Mouse (Mus musculus) MEL (cell line): ENCODE measurements around the gene Txnip. TPM values are rescaled to one million over a fixed set of nuclear protein-coding genes. Genes with fewer than 3 reads are reported as not detected.

Experiments used
- DNase-seq: peaks from one replicate; pipeline ENCODE4 v3.0.0; 2011; ENCODE audit warnings: low read depth, low spot score
- H3K27ac ChIP-seq: 2 replicates; pipeline ENCODE4 v1.5.1; 2012; ENCODE audit warnings: low read depth, mild to moderate bottlenecking, control low read depth, low read length, moderate library complexity; ENCODE audit not compliant: control insufficient read depth
- H3K27me3 ChIP-seq, 2 experiments: fragments of 150-350 bp in 1 of 2; sonication (generic) in 1 of 2; 2 replicates each; pipeline ENCODE4 v1.6.1; 2012; ENCODE audit warnings: low read length in 2 of 2, mild to moderate bottlenecking in 2 of 2, improper control_type of control experiment in 1 of 2, moderate library complexity in 1 of 2; ENCODE audit not compliant: insufficient read depth in 2 of 2, control insufficient read depth in 1 of 2
- H3K36me3 ChIP-seq, 2 experiments: 2 replicates each; pipeline ENCODE4 v1.6.1; 2012 to 2014; ENCODE audit warnings: low read length in 2 of 2, improper control_type of control experiment in 1 of 2, inconsistent platforms in 1 of 2, mild to moderate bottlenecking in 1 of 2; ENCODE audit not compliant: insufficient read depth in 2 of 2, control insufficient read depth in 1 of 2
- H3K4me1 ChIP-seq, 2 experiments: fragments of 150-350 bp in 1 of 2; sonication (generic) in 1 of 2; 2 replicates each; pipeline ENCODE4 v1.6.1; 2012; ENCODE audit warnings: low read length in 2 of 2, improper control_type of control experiment in 1 of 2, mild to moderate bottlenecking in 1 of 2; ENCODE audit not compliant: insufficient read depth in 2 of 2, control insufficient read depth in 1 of 2
- H3K4me3 ChIP-seq, 2 experiments: fragments of 150-350 bp in 1 of 2; sonication (generic) in 1 of 2; 2 replicates each; pipeline ENCODE4 v1.5.1; 2012; ENCODE audit warnings: low read depth in 2 of 2, low read length in 2 of 2, mild to moderate bottlenecking in 2 of 2, moderate library complexity in 2 of 2, control low read depth in 1 of 2, improper control_type of control experiment in 1 of 2; ENCODE audit not compliant: control insufficient read depth in 1 of 2, insufficient read depth in 1 of 2
- H3K79me2 ChIP-seq: 2 replicates; pipeline ENCODE4 v1.6.1; 2012; ENCODE audit warnings: mild to moderate bottlenecking, low read length, moderate library complexity; ENCODE audit not compliant: control insufficient read depth, poor library complexity, insufficient read depth
- H3K9ac ChIP-seq: 2 replicates; pipeline ENCODE4 v1.6.1; 2012; ENCODE audit warnings: low read depth, mild to moderate bottlenecking, control low read depth, low read length, moderate library complexity; ENCODE audit not compliant: control insufficient read depth, poor library complexity, severe bottlenecking
- H3K9me3 ChIP-seq: fragments of 150-350 bp; sonication (generic); replicated peaks from 2 replicates; pipeline ENCODE4 v1.6.1; 2012; ENCODE audit warnings: mild to moderate bottlenecking, low read length, improper control_type of control experiment, moderate library complexity; ENCODE audit not compliant: insufficient read depth
- BHLHE40 ChIP-seq: IDR thresholded peaks from 2 replicates; pipeline ENCODE4 v1.6.1; 2012; ENCODE audit warnings: low read depth, mild to moderate bottlenecking, inconsistent platforms, low read length, improper control_type of control experiment, borderline replicate concordance
- EP300 ChIP-seq, 2 experiments: IDR thresholded peaks; 2 replicates each; pipeline ENCODE4 v1.6.1; 2011; ENCODE audit warnings: improper control_type of control experiment in 2 of 2, low read length in 2 of 2, low read depth in 1 of 2, mild to moderate bottlenecking in 1 of 2
- HCFC1 ChIP-seq: IDR thresholded peaks from 2 replicates; pipeline ENCODE4 v1.6.1; 2012; ENCODE audit warnings: low read depth, mild to moderate bottlenecking, inconsistent platforms, low read length, improper control_type of control experiment, moderate library complexity
- KAT2A ChIP-seq: conservative IDR thresholded peaks from 2 replicates; pipeline ENCODE4 v1.6.1; 2012; ENCODE audit warnings: low read depth, low read length, improper control_type of control experiment, inconsistent platforms
- MAX ChIP-seq: IDR thresholded peaks from 2 replicates; pipeline ENCODE4 v1.6.1; 2011; ENCODE audit warnings: low read length, improper control_type of control experiment
- NELFE ChIP-seq: IDR thresholded peaks from 2 replicates; pipeline ENCODE4 v1.6.1; 2011; ENCODE audit warnings: low read depth, low read length, improper control_type of control experiment
- POLR2A ChIP-seq, 2 experiments: IDR thresholded peaks; 2 replicates each; pipeline ENCODE4 v1.6.1; 2011 to 2012; ENCODE audit warnings: low read length in 2 of 2, mild to moderate bottlenecking in 2 of 2, control low read depth in 1 of 2, improper control_type of control experiment in 1 of 2, low read depth in 1 of 2, moderate library complexity in 1 of 2; ENCODE audit not compliant: control insufficient read depth in 1 of 2, insufficient read depth in 1 of 2, poor library complexity in 1 of 2
- SIN3A ChIP-seq: IDR thresholded peaks from 2 replicates; pipeline ENCODE4 v1.6.1; 2012; ENCODE audit warnings: low read length, improper control_type of control experiment, inconsistent platforms
- UBTF ChIP-seq: IDR thresholded peaks from 2 replicates; pipeline ENCODE4 v1.6.1; 2012; ENCODE audit warnings: low read depth, mild to moderate bottlenecking, inconsistent platforms, low read length, improper control_type of control experiment, moderate library complexity, borderline replicate concordance; ENCODE audit not compliant: insufficient read depth
- USF1 ChIP-seq: IDR thresholded peaks from 2 replicates; pipeline ENCODE4 v1.6.1; 2014; ENCODE audit warnings: low read depth, mild to moderate bottlenecking, inconsistent platforms, low read length, improper control_type of control experiment, moderate library complexity
- ZNF384 ChIP-seq: IDR thresholded peaks from 2 replicates; pipeline ENCODE4 v1.6.1; 2012; ENCODE audit warnings: low read depth, mild to moderate bottlenecking, inconsistent platforms, low read length, improper control_type of control experiment
- polyA plus RNA-seq, 2 experiments: library from polyadenylated mRNA; stranded (reverse) in 1 of 2; unstranded in 1 of 2; fragments of >175 nt in 1 of 2; fragments of >200 nt in 1 of 2; gene quantifications; 2 replicates each; pipeline versions ENCODE4 v1.2.1 to v1.2.4; 2012; ENCODE audit warnings: low replicate concordance in 2 of 2, low read depth in 1 of 2; ENCODE audit not compliant: insufficient read length in 2 of 2, insufficient read depth in 1 of 2, missing spikeins in 1 of 2
- total RNA-seq: library from RNA; depleted of rRNA; stranded (reverse); fragments of 300-350 nt; gene quantifications from 2 replicates; pipeline ENCODE4 v1.2.3, GENCODE M21; 2012

Gene Txnip
- total and polyA plus RNA-seq, 3 experiments = 183 to 1,680 (median 237) TPM

- Histone ChIP-seq H3K9ac (no peak overlapping the region), H3K4me3 (no peak overlapping the region), H3K36me3 (peaks cover 0 to 11% of the 10 kb centered on the region in 2 experiments; a peak in 2 of 4 replicates), H3K4me1 (peaks cover 18 to 23% of the 10 kb centered on the region in 2 experiments), H3K79me2 (no peaks in the 10 kb centered on the region), H3K9me3 (no peaks in the 10 kb centered on the region), H3K27me3 (no peaks in the 10 kb centered on the region), H3K27ac (no peak overlapping the region)
- TF ChIP-seq SIN3A (no peak), ZNF384 (no peak), POLR2A (IDR thresholded peaks at IDR 0.05; ENCODE audit: control insufficient read depth in 1 of 2, insufficient read depth in 1 of 2, low read depth in 1 of 2, low read length in 2 of 2, poor library complexity in 1 of 2) (no peak), NELFE (no peak), KAT2A (no peak), UBTF (no peak)
- DNase-seq = no peak
Observed at GRCm38 (mm10) chr3:96569966-96570605, 12.3 kb downstream of the Txnip start.

- DNase-seq = no peak
Observed at GRCm38 (mm10) chr3:96570643-96571042, 12.9 kb downstream of the Txnip start.

GRCm38 (mm10) chr3:96571336-96571735 is 13.6 kb downstream of the Txnip start:
- no peak for DNase-seq
- Histone ChIP-seq H3K79me2 (peaks cover under 1% of the 10 kb centered on the region; the same call in 1 of the 2 replicates), H3K9ac (no peak overlapping the region), H3K27me3 (no peaks in the 10 kb centered on the region), H3K36me3 (peaks cover 0 to 11% of the 10 kb centered on the region in 2 experiments; a peak in 2 of 4 replicates), H3K4me1 (peaks cover 7 to 22% of the 10 kb centered on the region in 2 experiments), H3K27ac (no peak overlapping the region), H3K9me3 (no peaks in the 10 kb centered on the region), H3K4me3 (no peak overlapping the region)
- TF ChIP-seq USF1 = no peak
- TF ChIP-seq BHLHE40 = no peak
- TF ChIP-seq HCFC1 = no peak
- TF ChIP-seq EP300 (IDR thresholded peaks at IDR 0.05; ENCODE audit: low read depth in 1 of 2, low read length in 2 of 2) = no peak
- no peak for TF ChIP-seq MAX

More at GRCm38 (mm10) chr3:96570643-96571042, 12.9 kb downstream of the Txnip start:
- Histone ChIP-seq H3K36me3 (peaks cover 0 to 6% of the 10 kb centered on the region in 2 experiments; a peak in 2 of 4 replicates), H3K9me3 (no peaks in the 10 kb centered on the region), H3K4me3 (no peak overlapping the region), H3K79me2 (no peaks in the 10 kb centered on the region), H3K27ac (no peak overlapping the region), H3K9ac (no peak overlapping the region), H3K27me3 (no peaks in the 10 kb centered on the region), H3K4me1 (peaks cover 12 to 19% of the 10 kb centered on the region in 2 experiments)
- TF ChIP-seq HCFC1 = no peak
